Comparison of ENCODE assay signal across 8 mouse cellular contexts in genomic region chr13:60479862-60480730, GRCm38 (mm10).
DNase-seq lines count a peak whose midpoint lies in the region; ATAC-seq lines count a peak whose summit lies in the region.

No protein-coding gene starts in this region.

- peaks cover 22% of the 10 kb centered on the region for H3K4me1 ChIP-seq in embryonic facial prominence, embryonic 12.5 days

- no peaks in the 10 kb centered on the region for H3K36me3 ChIP-seq in embryonic facial prominence, embryonic 12.5 days

- WGBS in embryonic facial prominence, embryonic 12.5 days: 8% methylated on average over 13 of the region's 13 CpGs

- peak overlapping the region; percentile 60 for H3K4me2 ChIP-seq in embryonic facial prominence, embryonic 12.5 days (replicated peaks)

- H3K9ac ChIP-seq in embryonic facial prominence, embryonic 12.5 days: no peak overlapping the region

- peak; percentile 78 for DNase-seq in R1 (ENCODE audit: low read depth, low spot score)
- peak; percentile 41 for DNase-seq in kidney, adult 11 months
- peak; percentile 33 for DNase-seq in lung, postnatal 36 days
- DNase-seq in cerebellum, postnatal 36 days: no peak
- no peak for DNase-seq in layer of hippocampus, adult 18-20 months (ENCODE audit: low spot score in 2 of 2)
- no peak for DNase-seq in gastrocnemius, postnatal 4 days (ENCODE audit: low spot score in 2 of 2)
- no peak for DNase-seq in thymus, postnatal 25 days

- no peaks in the 10 kb centered on the region for H3K27me3 ChIP-seq in embryonic facial prominence, embryonic 12.5 days

- 0 out of 2 replicates have a peak, but pooled peaks have one; percentile 10 for ATAC-seq in embryonic facial prominence, embryonic 12.5 days (ENCODE audit: insufficient number of reproducible peaks, insufficient read depth, low FRiP score, low TSS enrichment)

- peak overlapping the region; percentile 70 for H3K27ac ChIP-seq in embryonic facial prominence, embryonic 12.5 days

- H3K9me3 ChIP-seq in embryonic facial prominence, embryonic 12.5 days: peaks cover 7% of the 10 kb centered on the region; the same call in 1 of the 2 replicates

- no peak overlapping the region; the same call in 1 of the 2 replicates for H3K4me3 ChIP-seq in embryonic facial prominence, embryonic 12.5 days

Comparison
In these comparisons a context has a peak if more than half of its experiments do, and no peak if none do; other contexts are left out.
1. DNase-seq: peak in R1 (single experiment), kidney, adult 11 months (single experiment) and lung, postnatal 36 days (single experiment); none in cerebellum, postnatal 36 days (0 of 2), layer of hippocampus, adult 18-20 months (0 of 2), gastrocnemius, postnatal 4 days (0 of 2) and thymus, postnatal 25 days (single experiment).